Mouse (Mus musculus) cerebellum, postnatal 10 days (tissue): ENCODE measurements around the gene Tnr.

Experiments
- DNase-seq, 2 experiments: peaks; one replicate each; pipeline ENCODE4 v3.0.0; 2021; ENCODE audit warnings: mixed read lengths in 2 of 2

Gene Tnr

GRCm38 (mm10) chr1:159629822-159630589, 106.4 kb downstream of the Tnr start:
- DNase-seq, result no peak

- DNase-seq, result peak in 1 of 2 experiments; percentile 32
Observed at GRCm38 (mm10) chr1:159632558-159632957, 109.0 kb downstream of the Tnr start.

GRCm38 (mm10) chr1:159639408-159639807, 115.8 kb downstream of the Tnr start:
- DNase-seq, result no peak

GRCm38 (mm10) chr1:159645719-159646118, 122.2 kb downstream of the Tnr start:
- no peak for DNase-seq

GRCm38 (mm10) chr1:159650486-159650885, 126.9 kb downstream of the Tnr start:
- no peak for DNase-seq

- DNase-seq, result peak; percentile 47 to 53
Observed at GRCm38 (mm10) chr1:159655241-159655640, 131.7 kb downstream of the Tnr start.

- DNase-seq, result no peak
Observed at GRCm38 (mm10) chr1:159657856-159658542, 134.4 kb downstream of the Tnr start.

GRCm38 (mm10) chr1:159660620-159661501, 137.3 kb downstream of the Tnr start:
- peak in 1 of 2 experiments; percentile 56 for DNase-seq

- DNase-seq, result peak; percentile 71 to 75
Observed at GRCm38 (mm10) chr1:159664496-159664895, 140.9 kb downstream of the Tnr start.

GRCm38 (mm10) chr1:159664945-159665344, 141.4 kb downstream of the Tnr start:
- DNase-seq, result no peak

- peak; percentile 63 to 75 for DNase-seq
Observed at GRCm38 (mm10) chr1:159670629-159671150, 147.1 kb downstream of the Tnr start.

GRCm38 (mm10) chr1:159671181-159671580, 147.6 kb downstream of the Tnr start:
- no peak for DNase-seq

GRCm38 (mm10) chr1:159674240-159674639, 150.7 kb downstream of the Tnr start:
- no peak for DNase-seq

GRCm38 (mm10) chr1:159675472-159675871, 151.9 kb downstream of the Tnr start:
- no peak for DNase-seq

- peak; percentile 85 to 87 for DNase-seq
Observed at GRCm38 (mm10) chr1:159678221-159678935, 154.8 kb downstream of the Tnr start.

GRCm38 (mm10) chr1:159681252-159681651, 157.7 kb downstream of the Tnr start:
- DNase-seq, result peak in 1 of 2 experiments; percentile 47

- peak; percentile 99 to 100 for DNase-seq
Observed at GRCm38 (mm10) chr1:159686476-159687231, 163.1 kb downstream of the Tnr start.

GRCm38 (mm10) chr1:159696717-159697116, 173.1 kb downstream of the Tnr start:
- peak in 1 of 2 experiments; percentile 53 for DNase-seq

- no peak for DNase-seq
Observed at GRCm38 (mm10) chr1:159702038-159702437, 178.5 kb downstream of the Tnr start.

- DNase-seq, result no peak
Observed at GRCm38 (mm10) chr1:159704925-159705324, 181.4 kb downstream of the Tnr start.

- DNase-seq, result no peak
Observed at GRCm38 (mm10) chr1:159716301-159716700, 192.7 kb downstream of the Tnr start.
